Comparison of ENCODE assay signal across 8 mouse cellular contexts in genomic region chr11:94866176-94866967, GRCm38 (mm10).
DNase-seq lines count a peak whose midpoint lies in the region; ATAC-seq and TF ChIP-seq lines count a peak whose summit lies in the region.

No protein-coding gene starts in this region.

- no peaks in the 10 kb centered on the region for H3K4me1 ChIP-seq in forebrain, embryonic 14.5 days (ENCODE audit: control insufficient read depth, insufficient read depth, low read length)

- TF ChIP-seq CTCF in Patski (IDR thresholded peaks at IDR 0.05): peak; percentile 95

- H3K9me3 ChIP-seq in forebrain, embryonic 14.5 days (replicated peaks; ENCODE audit: control insufficient read depth, low read length): no peaks in the 10 kb centered on the region

- H3K27ac ChIP-seq in forebrain, embryonic 14.5 days (ENCODE audit: low read depth, low read length): no peak overlapping the region

- intact Hi-C loops in heart, postnatal 36 days (cut with DNase I): loop anchor here (1.0 to 10.0 kb wide), 4 partner anchors 34 to 238 kb away; partner anchors contain the start of gene Col1a1

- no peaks in the 10 kb centered on the region for H3K36me3 ChIP-seq in forebrain, embryonic 14.5 days (ENCODE audit: control insufficient read depth, insufficient read depth, low read length)

- no peak for ATAC-seq in Patski
- 0 out of 2 replicates have a peak, but pooled peaks have one; percentile 46 for ATAC-seq in forebrain, embryonic 14.5 days
- ATAC-seq in monocyte, adult 5-6 weeks (replicated peaks; ENCODE audit: insufficient number of reproducible peaks, low FRiP score, low TSS enrichment, poor library complexity, severe bottlenecking): no peak

- POLR2A ChIA-PET in Patski (lab: Charles Lee): interaction anchor here (0.7 to 1.3 kb wide), 3 partner anchors 15 to 71 kb away, joined by 3 to 6 read pairs (median 4); no protein-coding TSS in a partner anchor

- peak; percentile 24 for DNase-seq in Patski (ENCODE audit: low read depth, low spot score)
- DNase-seq in cerebellum, adult 11-12 months: peak; percentile 61
- peak; percentile 75 for DNase-seq in forebrain, embryonic 14.5 days (ENCODE audit: low spot score)
- DNase-seq in heart, postnatal 36 days: peak; percentile 84 to 88
- peak; percentile 14 for DNase-seq in layer of hippocampus, adult 9-11 months
- DNase-seq in lung, postnatal 25 days (ENCODE audit: low spot score): peak; percentile 69
- DNase-seq in spleen, adult 12 weeks (ENCODE audit: low spot score): peak; percentile 34

- CTCF ChIA-PET in Patski (lab: Charles Lee): interaction anchor here (0.9 to 7.4 kb wide), 9 partner anchors 10 to 104 kb away, joined by 3 to 130 read pairs (median 5); partner anchors contain the start of gene Col1a1

- H3K4me3 ChIP-seq in forebrain, embryonic 14.5 days (ENCODE audit: low read depth, low read length): no peak overlapping the region

- 12% methylated on average over 9 of the region's 9 CpGs for WGBS in forebrain, embryonic 14.5 days

- no peaks in the 10 kb centered on the region for H3K27me3 ChIP-seq in Patski
- no peaks in the 10 kb centered on the region for H3K27me3 ChIP-seq in forebrain, embryonic 14.5 days (replicated peaks; ENCODE audit: control insufficient read depth, insufficient read depth, low read length)

- no peak overlapping the region for H3K4me2 ChIP-seq in forebrain, embryonic 14.5 days (ENCODE audit: low read length)

- in situ Hi-C loops in Patski (cut with MboI; ENCODE audit: low pct_unique_long_range_greater_than_20kb): no loop called here

- H3K9ac ChIP-seq in forebrain, embryonic 14.5 days (ENCODE audit: low read length): no peak overlapping the region

Comparison
In these comparisons a context has a peak if more than half of its experiments do, and no peak if none do; other contexts are left out.
1. DNase-seq: peak in every context shown above with its lines; median percentile 86 in heart, postnatal 36 days; 75 in forebrain, embryonic 14.5 days; 69 in lung, postnatal 25 days; 61 in cerebellum, adult 11-12 months; 34 in spleen, adult 12 weeks; 24 in Patski; 14 in layer of hippocampus, adult 9-11 months.